Mouse (Mus musculus) testis, adult 2 months (tissue): ENCODE results near the gene Ccdc63. TPM values are rescaled to one million over a fixed set of nuclear protein-coding genes. Genes with fewer than 3 reads are reported as not detected.
A peak's percentile ranks its signal among the peaks of the same experiment; 100 is the strongest.

Source experiments
- H3K27ac ChIP-seq: fragments of 200-500 bp; 2 replicates; pipeline ENCODE4 v1.5.1; 2012; ENCODE audit warnings: low read depth, low read length; ENCODE audit not compliant: control insufficient read depth, insufficient read depth
- H3K27me3 ChIP-seq: fragments of 200-500 bp; 2 replicates; pipeline ENCODE4 v1.6.1; 2012; ENCODE audit warnings: mild to moderate bottlenecking, low read length, moderate library complexity; ENCODE audit not compliant: control insufficient read depth, insufficient read depth
- H3K36me3 ChIP-seq: fragments of 200-500 bp; 2 replicates; pipeline ENCODE4 v1.6.1; 2012; ENCODE audit warnings: mild to moderate bottlenecking, low read length; ENCODE audit not compliant: control insufficient read depth, insufficient read depth
- H3K4me1 ChIP-seq: fragments of 200-500 bp; 2 replicates; pipeline ENCODE4 v1.6.1; 2012; ENCODE audit warnings: low read length; ENCODE audit not compliant: control insufficient read depth, insufficient read depth
- H3K4me3 ChIP-seq: fragments of 200-500 bp; 2 replicates; pipeline ENCODE4 v1.5.1; 2012; ENCODE audit warnings: low read depth, mild to moderate bottlenecking, low read length, moderate library complexity, mixed read lengths; ENCODE audit not compliant: control insufficient read depth
- CTCF ChIP-seq: fragments of 200-500 bp; IDR thresholded peaks from 2 replicates; pipeline ENCODE4 v1.5.1; 2012; ENCODE audit warnings: low read depth, mild to moderate bottlenecking, inconsistent platforms, low read length, moderate library complexity; ENCODE audit not compliant: control insufficient read depth, insufficient read depth, insufficient replicate concordance
- POLR2A ChIP-seq: fragments of 200-500 bp; IDR thresholded peaks from 2 replicates; pipeline ENCODE4 v1.6.1; 2012; ENCODE audit warnings: low read depth, mild to moderate bottlenecking, inconsistent platforms, low read length, moderate library complexity; ENCODE audit not compliant: control insufficient read depth
- polyA plus RNA-seq: library from polyadenylated mRNA; depleted of rRNA; stranded (reverse); fragments of >200 nt; gene quantifications from 2 replicates; pipeline ENCODE4 v1.2.3, GENCODE M21; 2012

The Ccdc63 gene
- polyA plus RNA-seq, 1 experiment, result 288 TPM

DNA sequence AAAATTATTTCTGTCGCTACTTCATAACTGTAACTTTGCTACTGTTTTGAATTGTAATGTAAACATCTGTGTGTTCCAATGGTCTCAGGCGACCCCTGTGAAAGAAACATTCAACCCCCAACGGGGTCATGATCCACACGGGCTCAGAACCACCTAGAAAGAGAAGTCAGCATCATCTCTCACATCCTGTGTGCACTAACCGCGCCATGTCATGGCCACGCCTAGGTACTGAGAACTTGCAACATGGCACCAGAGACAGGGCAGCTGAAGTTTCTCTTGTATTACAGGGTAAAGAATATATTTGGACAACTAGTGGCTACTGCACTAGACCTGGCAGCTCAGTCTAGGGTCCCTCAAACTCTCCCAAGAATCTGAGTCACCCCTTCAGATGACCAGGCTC lies 27.2 kb downstream of the Ccdc63 start:
- H3K27ac ChIP-seq, result no peak overlapping the region
- H3K36me3 ChIP-seq, result no peaks in the 10 kb centered on the region
- no peak for TF ChIP-seq CTCF
- TF ChIP-seq POLR2A, result no peak
- no peak overlapping the region for H3K4me3 ChIP-seq
- H3K4me1 ChIP-seq, result peaks cover 12% of the 10 kb centered on the region
- H3K27me3 ChIP-seq, result no peaks in the 10 kb centered on the region

GRCm38 (mm10) chr5:122111933-122112248 lies 28.7 kb downstream of the Ccdc63 start:
- Histone ChIP-seq H3K27me3 (no peaks in the 10 kb centered on the region), H3K4me3 (peak overlapping the region; percentile 61), H3K4me1 (peaks cover 12% of the 10 kb centered on the region), H3K27ac (no peak overlapping the region), H3K36me3 (no peaks in the 10 kb centered on the region)
- TF ChIP-seq POLR2A (no peak), CTCF (no peak)

DNA sequence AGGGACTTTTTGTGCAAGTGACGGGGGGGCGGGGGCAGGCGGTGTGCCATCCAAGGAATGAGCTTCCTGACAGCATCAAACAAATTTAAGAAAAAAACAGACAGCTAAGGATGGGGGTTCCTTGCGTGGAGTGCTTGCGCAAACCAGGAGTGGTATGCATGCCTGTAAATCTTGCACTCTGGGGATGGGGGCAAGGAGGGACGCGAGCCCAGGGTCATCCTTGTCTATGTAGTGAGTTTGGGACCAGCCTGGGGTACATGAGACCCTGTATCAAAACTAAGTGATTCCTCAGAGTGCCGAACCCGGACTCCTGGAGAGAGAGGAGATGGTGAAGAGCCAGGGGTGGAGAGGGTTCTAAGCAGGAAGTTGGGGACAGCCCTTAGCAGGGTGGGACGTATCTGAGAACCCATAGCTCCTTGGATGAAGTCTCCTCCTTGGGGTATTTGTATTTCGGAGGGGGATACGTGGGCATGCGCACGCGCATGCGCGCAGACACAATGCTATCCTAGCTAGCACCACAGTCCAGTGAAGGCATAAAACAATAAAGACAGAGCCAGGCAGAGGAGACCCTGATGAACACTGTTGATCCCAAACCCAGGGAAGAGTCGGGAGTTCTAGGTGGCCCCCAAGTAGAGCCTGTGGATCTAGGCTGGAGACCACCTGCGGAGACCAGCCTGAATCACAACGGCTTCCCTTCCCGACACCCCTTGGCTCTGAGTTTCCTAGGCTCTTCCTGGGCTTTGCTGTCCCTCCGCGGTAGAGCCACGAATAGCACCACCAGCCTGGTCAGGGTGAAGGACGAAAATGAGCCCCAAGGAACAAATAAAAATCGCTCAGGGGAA lies 29.3 kb downstream of the Ccdc63 start:
- Histone ChIP-seq H3K36me3 (no peaks in the 10 kb centered on the region), H3K27me3 (no peaks in the 10 kb centered on the region), H3K4me1 (peaks cover 12% of the 10 kb centered on the region), H3K27ac (no peak overlapping the region), H3K4me3 (peak overlapping the region; percentile 61)
- peak; percentile 12; the same call in 1 of the 2 replicates for TF ChIP-seq CTCF
- no peak for TF ChIP-seq POLR2A

- Histone ChIP-seq H3K4me1 (peaks cover 12% of the 10 kb centered on the region), H3K36me3 (no peaks in the 10 kb centered on the region), H3K4me3 (no peak overlapping the region), H3K27ac (no peak overlapping the region), H3K27me3 (no peaks in the 10 kb centered on the region)
- no peak for TF ChIP-seq CTCF
- no peak for TF ChIP-seq POLR2A
Measured at GRCm38 (mm10) chr5:122110625-122111024, 30.0 kb downstream of the Ccdc63 start.

- no peaks in the 10 kb centered on the region for H3K27me3 ChIP-seq
- no peak overlapping the region for H3K4me3 ChIP-seq
- TF ChIP-seq POLR2A (no peak), CTCF (no peak)
- H3K27ac ChIP-seq, result no peak overlapping the region
- peaks cover 12% of the 10 kb centered on the region for H3K4me1 ChIP-seq
- H3K36me3 ChIP-seq, result no peaks in the 10 kb centered on the region
Measured at GRCm38 (mm10) chr5:122109325-122110060, 31.1 kb downstream of the Ccdc63 start.

DNA sequence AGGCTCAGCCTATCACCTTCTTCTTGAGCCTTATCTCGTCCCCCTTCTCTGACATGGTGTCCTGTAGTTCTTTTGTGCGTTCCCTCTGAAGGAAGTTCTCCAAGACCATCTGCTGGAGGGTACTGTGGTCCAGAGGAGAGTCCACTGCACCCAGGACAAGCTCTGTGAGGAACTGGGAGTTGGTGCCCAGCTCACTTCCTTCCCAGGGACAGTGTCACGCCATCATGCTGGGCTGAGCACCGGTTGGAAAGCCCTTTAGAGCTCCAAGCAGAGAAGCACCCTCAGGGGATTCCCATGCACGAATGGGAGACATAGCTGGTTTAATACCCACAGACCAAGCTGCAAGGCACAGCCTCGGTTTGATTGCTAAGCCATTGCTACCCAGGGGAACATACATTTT lies 32.5 kb downstream of the Ccdc63 start:
- no peak overlapping the region for H3K27ac ChIP-seq
- TF ChIP-seq POLR2A (no peak), CTCF (no peak)
- peaks cover 12% of the 10 kb centered on the region for H3K4me1 ChIP-seq
- H3K36me3 ChIP-seq, result no peaks in the 10 kb centered on the region
- H3K27me3 ChIP-seq, result no peaks in the 10 kb centered on the region
- no peak overlapping the region for H3K4me3 ChIP-seq

DNA sequence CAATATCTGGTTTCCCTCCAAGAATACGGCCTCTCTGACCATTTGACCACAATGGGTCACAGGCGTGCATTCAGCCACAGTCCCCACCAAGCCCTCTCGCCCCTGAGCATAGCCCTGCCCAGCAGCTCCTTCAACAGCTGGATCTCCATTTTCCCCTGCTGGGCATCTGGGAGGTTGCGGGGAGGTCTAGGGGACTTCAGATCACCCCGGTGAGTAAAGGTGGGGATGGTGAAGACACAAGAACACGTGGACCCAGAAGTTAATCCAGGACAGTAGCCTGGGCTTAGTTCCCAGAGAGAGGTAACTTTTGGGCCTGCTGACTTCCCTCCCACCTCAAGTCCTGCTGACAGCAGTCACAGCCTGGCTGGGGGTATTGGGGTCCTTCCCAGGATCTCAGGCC lies 34.4 kb downstream of the Ccdc63 start:
- TF ChIP-seq POLR2A, result no peak
- no peak for TF ChIP-seq CTCF
- Histone ChIP-seq H3K27me3 (no peaks in the 10 kb centered on the region), H3K4me3 (no peak overlapping the region), H3K4me1 (peaks cover 3% of the 10 kb centered on the region; the same call in 1 of the 2 replicates), H3K36me3 (no peaks in the 10 kb centered on the region), H3K27ac (no peak overlapping the region)
